Mouse (Mus musculus): ENCODE measurements around the gene Ano4.

- no peak for TF ChIP-seq CTCF (IDR thresholded peaks at IDR 0.05; ENCODE audit: control insufficient read depth, insufficient read depth, insufficient read length)
- TF ChIP-seq USF1 (IDR thresholded peaks at IDR 0.05; ENCODE audit: low read depth), result no peak
- no peak for TF ChIP-seq MYOG (IDR thresholded peaks at IDR 0.05; ENCODE audit: control insufficient read depth, extremely low read depth, insufficient read length)
Measured at GRCm38 (mm10) chr10:89345606-89346005, 1.0 kb upstream of the Ano4 start.
